Mouse (Mus musculus) CH12.LX (cell line): ENCODE results near the gene Gm28053.

Source experiments
- CTCF ChIP-seq, 2 experiments: IDR thresholded peaks in 1 of 2; conservative IDR thresholded peaks in 1 of 2; 2 replicates each; pipeline ENCODE4 v1.5.1; 2011 to 2012; ENCODE audit warnings: low read depth in 2 of 2, low read length in 2 of 2, improper control_type of control experiment in 1 of 2, inconsistent platforms in 1 of 2, mild to moderate bottlenecking in 1 of 2, moderate library complexity in 1 of 2
- EP300 ChIP-seq: IDR thresholded peaks from 2 replicates; pipeline ENCODE4 v1.6.1; 2011; ENCODE audit warnings: low read length, improper control_type of control experiment

- no peak for TF ChIP-seq CTCF (conservative IDR thresholded peaks at IDR 0.05 in 1 of 2, IDR thresholded peaks at IDR 0.05 in 1 of 2; ENCODE audit: low read depth in 2 of 2, low read length in 2 of 2)
- no peak for TF ChIP-seq EP300
Observed at GRCm38 (mm10) chr6:48770696-48771095, 52.3 kb downstream of the Gm28053 start, which contains the start of gene Gimap3.
